Mouse (Mus musculus): Measurements from ENCODE around the gene Ndufs8. TPM values are rescaled to one million over a fixed set of nuclear protein-coding genes. Genes with fewer than 3 reads are reported as not detected.
A peak's percentile ranks its signal among the peaks of the same experiment; 100 is the strongest.

Ndufs8 gene
- polyA plus RNA-seq, 1 experiment from 2014 or later: 258 TPM

GRCm38 (mm10) chr19:3928779-3929178 is 16.2 kb upstream of the Ndufs8 start:
- 0 out of 2 replicates have a peak, but pooled peaks cover 4% of the 10 kb centered on the region for H3K27me3 ChIP-seq (replicated peaks; ENCODE audit: low read depth, poor library complexity, severe bottlenecking)
- no peaks in the 10 kb centered on the region for H3K9me3 ChIP-seq
- no peaks in the 10 kb centered on the region for H3K36me3 ChIP-seq (replicated peaks)
- H3K4me1 ChIP-seq: peaks cover 30% of the 10 kb centered on the region
- WGBS: 81% methylated on average over 4 of the region's 4 CpGs
- no peak overlapping the region for H3K4me3 ChIP-seq
- DNase-seq (ENCODE audit: low spot score): no peak
- H3K27ac ChIP-seq (replicated peaks): peak overlapping the region; percentile 67; the same call in 1 of the 2 replicates

GRCm38 (mm10) chr19:3927989-3928388 is 15.4 kb upstream of the Ndufs8 start:
- no peak for DNase-seq (ENCODE audit: low spot score)
- H3K4me3 ChIP-seq: no peak overlapping the region
- 0 out of 2 replicates have a peak, but pooled peaks cover 4% of the 10 kb centered on the region for H3K27me3 ChIP-seq (replicated peaks; ENCODE audit: low read depth, poor library complexity, severe bottlenecking)
- H3K27ac ChIP-seq (replicated peaks): no peak overlapping the region
- no peaks in the 10 kb centered on the region for H3K36me3 ChIP-seq (replicated peaks)
- peaks cover 38% of the 10 kb centered on the region for H3K4me1 ChIP-seq
- no peaks in the 10 kb centered on the region for H3K9me3 ChIP-seq
- WGBS: 87% methylated on average over 4 of the region's 4 CpGs

- Histone ChIP-seq H3K4me3 (no peak overlapping the region), H3K36me3 (replicated peaks) (no peaks in the 10 kb centered on the region), H3K4me1 (peaks cover 42% of the 10 kb centered on the region), H3K9me3 (no peaks in the 10 kb centered on the region), H3K27ac (replicated peaks) (no peak overlapping the region), H3K27me3 (replicated peaks; ENCODE audit: low read depth, poor library complexity, severe bottlenecking) (0 out of 2 replicates have a peak, but pooled peaks cover 4% of the 10 kb centered on the region)
- WGBS: 64% methylated on average over 6 of the region's 6 CpGs
- DNase-seq (ENCODE audit: low spot score): no peak
Measured at GRCm38 (mm10) chr19:3926685-3927084, 14.1 kb upstream of the Ndufs8 start.

- Histone ChIP-seq H3K4me1 (peaks cover 42% of the 10 kb centered on the region), H3K36me3 (replicated peaks) (no peaks in the 10 kb centered on the region), H3K4me3 (no peak overlapping the region), H3K27ac (replicated peaks) (no peak overlapping the region), H3K9me3 (no peaks in the 10 kb centered on the region), H3K27me3 (replicated peaks; ENCODE audit: low read depth, poor library complexity, severe bottlenecking) (0 out of 2 replicates have a peak, but pooled peaks cover 4% of the 10 kb centered on the region)
- DNase-seq (ENCODE audit: low spot score): no peak
- 77% methylated on average over 3 of the region's 3 CpGs for WGBS
Measured at GRCm38 (mm10) chr19:3926279-3926678, 13.7 kb upstream of the Ndufs8 start.

- H3K27me3 ChIP-seq (replicated peaks; ENCODE audit: low read depth, poor library complexity, severe bottlenecking): 0 out of 2 replicates have a peak, but pooled peaks cover 4% of the 10 kb centered on the region
- no peaks in the 10 kb centered on the region for H3K9me3 ChIP-seq
- H3K27ac ChIP-seq (replicated peaks): no peak overlapping the region
- WGBS: 78% methylated on average over 6 of the region's 6 CpGs
- H3K36me3 ChIP-seq (replicated peaks): no peaks in the 10 kb centered on the region
- DNase-seq (ENCODE audit: low spot score): no peak
- H3K4me3 ChIP-seq: no peak overlapping the region
- H3K4me1 ChIP-seq: peaks cover 42% of the 10 kb centered on the region
Measured at GRCm38 (mm10) chr19:3925859-3926258, 13.3 kb upstream of the Ndufs8 start.

GRCm38 (mm10) chr19:3924868-3925267 is 12.3 kb upstream of the Ndufs8 start:
- no peaks in the 10 kb centered on the region for H3K27me3 ChIP-seq (replicated peaks; ENCODE audit: low read depth, poor library complexity, severe bottlenecking)
- H3K27ac ChIP-seq (replicated peaks): no peak overlapping the region
- no peaks in the 10 kb centered on the region for H3K36me3 ChIP-seq (replicated peaks)
- no peak for DNase-seq (ENCODE audit: low spot score)
- H3K4me3 ChIP-seq: no peak overlapping the region
- 93% methylated on average over 7 of the region's 7 CpGs for WGBS
- no peaks in the 10 kb centered on the region for H3K9me3 ChIP-seq
- H3K4me1 ChIP-seq: peaks cover 39% of the 10 kb centered on the region

- WGBS: 89% methylated on average over 8 of the region's 8 CpGs
- no peak for DNase-seq (ENCODE audit: low spot score)
- Histone ChIP-seq H3K36me3 (replicated peaks) (no peaks in the 10 kb centered on the region), H3K27ac (replicated peaks) (peak overlapping the region; percentile 59), H3K4me3 (no peak overlapping the region), H3K9me3 (no peaks in the 10 kb centered on the region), H3K4me1 (peaks cover 39% of the 10 kb centered on the region), H3K27me3 (replicated peaks; ENCODE audit: low read depth, poor library complexity, severe bottlenecking) (no peaks in the 10 kb centered on the region)
Measured at GRCm38 (mm10) chr19:3924190-3924589, 11.6 kb upstream of the Ndufs8 start.

GRCm38 (mm10) chr19:3923586-3923985 is 11.0 kb upstream of the Ndufs8 start:
- no peak overlapping the region for H3K4me3 ChIP-seq
- 47% methylated on average over 13 of the region's 13 CpGs for WGBS
- H3K27me3 ChIP-seq (replicated peaks; ENCODE audit: low read depth, poor library complexity, severe bottlenecking): no peaks in the 10 kb centered on the region
- H3K27ac ChIP-seq (replicated peaks): peak overlapping the region; percentile 59
- no peak for DNase-seq (ENCODE audit: low spot score)
- H3K9me3 ChIP-seq: no peaks in the 10 kb centered on the region
- H3K36me3 ChIP-seq (replicated peaks): no peaks in the 10 kb centered on the region
- peaks cover 35% of the 10 kb centered on the region for H3K4me1 ChIP-seq

- Histone ChIP-seq H3K27ac (replicated peaks) (peak overlapping the region; percentile 59), H3K27me3 (replicated peaks; ENCODE audit: low read depth, poor library complexity, severe bottlenecking) (no peaks in the 10 kb centered on the region), H3K4me1 (peaks cover 35% of the 10 kb centered on the region), H3K9me3 (no peaks in the 10 kb centered on the region), H3K4me3 (no peak overlapping the region), H3K36me3 (replicated peaks) (no peaks in the 10 kb centered on the region)
- no peak for DNase-seq (ENCODE audit: low spot score)
- WGBS: 53% methylated on average over 10 of the region's 10 CpGs
Measured at GRCm38 (mm10) chr19:3922661-3923371, 10.2 kb upstream of the Ndufs8 start.

GRCm38 (mm10) chr19:3919928-3920327 is 7.4 kb upstream of the Ndufs8 start:
- DNase-seq (ENCODE audit: low spot score): no peak
- no peaks in the 10 kb centered on the region for H3K36me3 ChIP-seq (replicated peaks)
- H3K27ac ChIP-seq (replicated peaks): no peak overlapping the region
- H3K27me3 ChIP-seq (replicated peaks; ENCODE audit: low read depth, poor library complexity, severe bottlenecking): no peaks in the 10 kb centered on the region
- H3K9me3 ChIP-seq: no peaks in the 10 kb centered on the region
- peaks cover 31% of the 10 kb centered on the region for H3K4me1 ChIP-seq
- H3K4me3 ChIP-seq: no peak overlapping the region

GRCm38 (mm10) chr19:3916727-3917126 is 4.2 kb upstream of the Ndufs8 start:
- no peak for DNase-seq (ENCODE audit: low spot score)
- Histone ChIP-seq H3K27me3 (replicated peaks; ENCODE audit: low read depth, poor library complexity, severe bottlenecking) (no peaks in the 10 kb centered on the region), H3K27ac (replicated peaks) (no peak overlapping the region), H3K36me3 (replicated peaks) (no peaks in the 10 kb centered on the region), H3K4me3 (no peak overlapping the region), H3K4me1 (peaks cover 34% of the 10 kb centered on the region), H3K9me3 (no peaks in the 10 kb centered on the region)
- 82% methylated on average over 11 of the region's 11 CpGs for WGBS

- WGBS: 86% methylated on average over 5 of the region's 5 CpGs
- Histone ChIP-seq H3K4me1 (peaks cover 33% of the 10 kb centered on the region), H3K4me3 (peak overlapping the region; percentile 3; the same call in 1 of the 2 replicates), H3K27me3 (replicated peaks; ENCODE audit: low read depth, poor library complexity, severe bottlenecking) (no peaks in the 10 kb centered on the region), H3K9me3 (no peaks in the 10 kb centered on the region), H3K27ac (replicated peaks) (no peak overlapping the region), H3K36me3 (replicated peaks) (peaks cover 21% of the 10 kb centered on the region)
- no peak for DNase-seq (ENCODE audit: low spot score)
Measured at GRCm38 (mm10) chr19:3914535-3914934, 2.0 kb upstream of the Ndufs8 start.

- H3K4me3 ChIP-seq: peak overlapping the region; percentile 77
- peaks cover 28% of the 10 kb centered on the region for H3K4me1 ChIP-seq
- H3K36me3 ChIP-seq (replicated peaks): peaks cover 30% of the 10 kb centered on the region
- no peaks in the 10 kb centered on the region for H3K27me3 ChIP-seq (replicated peaks; ENCODE audit: low read depth, poor library complexity, severe bottlenecking)
- no peak for DNase-seq (ENCODE audit: low spot score)
- H3K9me3 ChIP-seq: no peaks in the 10 kb centered on the region
- WGBS: 88% methylated on average over 8 of the region's 8 CpGs
- peak overlapping the region; percentile 93 for H3K27ac ChIP-seq (replicated peaks)
Measured at GRCm38 (mm10) chr19:3913692-3914091, 1.1 kb upstream of the Ndufs8 start.

All from embryonic facial prominence, embryonic 10.5 days (tissue).